8 mouse cellular contexts compared by ENCODE assay signal in the genomic region with DNA sequence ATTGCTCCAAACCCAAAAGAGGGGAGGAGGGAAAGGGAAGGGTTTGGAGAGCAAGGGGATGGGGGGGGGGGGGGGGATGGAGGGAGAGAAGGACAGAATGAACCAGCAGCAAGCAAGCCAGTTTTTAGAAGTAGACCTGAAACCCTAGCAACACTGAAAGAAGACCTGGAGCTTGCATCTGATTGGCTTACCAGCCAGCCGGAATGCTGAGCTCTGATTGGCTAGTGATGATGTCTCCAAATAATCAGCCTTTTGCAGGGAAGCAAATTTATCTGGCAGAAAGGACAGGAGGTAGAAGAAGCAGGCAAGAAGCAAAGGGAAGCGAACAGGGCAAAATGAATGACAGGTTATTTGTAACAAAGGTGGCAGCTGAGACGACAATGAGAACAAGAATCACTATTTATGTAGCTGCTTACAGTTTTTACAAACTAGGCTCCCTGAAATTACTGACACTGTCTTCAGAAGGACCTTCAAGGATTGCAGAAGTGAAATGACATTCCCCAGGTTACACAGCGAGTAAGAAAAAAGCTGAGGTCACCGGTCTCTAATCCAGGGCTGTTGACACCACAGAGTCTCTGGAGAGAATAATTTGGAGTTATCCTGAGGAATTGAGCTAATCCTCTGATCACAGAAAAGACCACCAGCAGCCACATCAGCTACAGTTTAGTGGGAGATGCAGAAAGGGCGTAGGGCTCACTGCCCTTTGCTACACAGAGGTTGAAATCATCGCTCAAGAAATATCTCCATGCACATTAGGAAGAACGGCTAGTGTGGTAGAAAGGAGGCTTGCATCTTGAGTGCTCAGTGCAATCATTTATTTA.
DNase-seq lines count a peak whose midpoint lies in the region; ATAC-seq and TF ChIP-seq lines count a peak whose summit lies in the region.

No protein-coding gene starts in this region.

- 0 out of 2 replicates have a peak, but pooled peaks have one; percentile 21 for TF ChIP-seq POLR2A in embryonic fibroblast, embryonic 13.5 days (IDR thresholded peaks at IDR 0.05; ENCODE audit: low read depth, low read length)

- 49% methylated on average over 8 of the region's 8 CpGs for WGBS in hindbrain, embryonic 15.5 days
- WGBS in midbrain, embryonic 15.5 days = 28% methylated on average over 8 of the region's 8 CpGs

- H3K36me3 ChIP-seq in hindbrain, embryonic 15.5 days = no peaks in the 10 kb centered on the region
- no peaks in the 10 kb centered on the region for H3K36me3 ChIP-seq in midbrain, embryonic 15.5 days (replicated peaks)

- H3K9ac ChIP-seq in hindbrain, embryonic 15.5 days = no peak overlapping the region
- 0 out of 2 replicates have a peak overlapping the region, but pooled peaks have one; percentile 18 for H3K9ac ChIP-seq in midbrain, embryonic 15.5 days

- peak overlapping the region; percentile 86 for H3K27ac ChIP-seq in embryonic fibroblast, embryonic 13.5 days (ENCODE audit: insufficient read depth, low read length)
- H3K27ac ChIP-seq in hindbrain, embryonic 15.5 days (replicated peaks) = peak overlapping the region; percentile 36; the same call in 1 of the 2 replicates
- H3K27ac ChIP-seq in midbrain, embryonic 15.5 days = peak overlapping the region; percentile 58

- TF ChIP-seq CTCF in embryonic fibroblast, embryonic 13.5 days (IDR thresholded peaks at IDR 0.05; ENCODE audit: borderline replicate concordance, insufficient read depth, low read length) = no peak

- peaks cover 2% of the 10 kb centered on the region for H3K4me1 ChIP-seq in embryonic fibroblast, embryonic 13.5 days (ENCODE audit: control insufficient read depth, insufficient read depth, low read length)
- peaks cover 20% of the 10 kb centered on the region for H3K4me1 ChIP-seq in hindbrain, embryonic 15.5 days (replicated peaks)
- H3K4me1 ChIP-seq in midbrain, embryonic 15.5 days = peaks cover 27% of the 10 kb centered on the region

- peak overlapping the region; percentile 33 for H3K4me2 ChIP-seq in hindbrain, embryonic 15.5 days
- peak overlapping the region; percentile 43 for H3K4me2 ChIP-seq in midbrain, embryonic 15.5 days

- H3K27me3 ChIP-seq in hindbrain, embryonic 15.5 days = no peaks in the 10 kb centered on the region
- no peaks in the 10 kb centered on the region for H3K27me3 ChIP-seq in midbrain, embryonic 15.5 days (replicated peaks)

- ATAC-seq in hindbrain, embryonic 15.5 days (ENCODE audit: low FRiP score, low read depth) = peak; percentile 84
- peak; percentile 90 for ATAC-seq in midbrain, embryonic 15.5 days (replicated peaks)

- no peak overlapping the region for H3K4me3 ChIP-seq in embryonic fibroblast, embryonic 13.5 days (ENCODE audit: insufficient read depth, low read length)
- H3K4me3 ChIP-seq in hindbrain, embryonic 15.5 days = peak overlapping the region; percentile 0; the same call in 1 of the 2 replicates
- H3K4me3 ChIP-seq in midbrain, embryonic 15.5 days = no peak overlapping the region; the same call in none of the 2 replicates

- no peaks in the 10 kb centered on the region for H3K9me3 ChIP-seq in hindbrain, embryonic 15.5 days
- no peaks in the 10 kb centered on the region for H3K9me3 ChIP-seq in midbrain, embryonic 15.5 days

- peak; percentile 80 to 84 for DNase-seq in adrenal gland, adult (ENCODE audit: inconsistent age in 2 of 2, low spot score in 1 of 2)
- no peak for DNase-seq in adrenal gland, postnatal 4 days (ENCODE audit: low spot score in 2 of 2)
- peak; percentile 56 to 71 for DNase-seq in adrenal gland, postnatal 36 days
- peak; percentile 72 to 81 for DNase-seq in left cerebral cortex, adult 18-20 months (ENCODE audit: low spot score in 2 of 2)
- DNase-seq in thymus, adult 18-20 months = peak; percentile 48 to 69

Comparison
In these comparisons a context has a peak if more than half of its experiments do, and no peak if none do; other contexts are left out.
1. DNase-seq: peak in adrenal gland, adult (2 of 2), adrenal gland, postnatal 36 days (2 of 2), left cerebral cortex, adult 18-20 months (2 of 2) and thymus, adult 18-20 months (2 of 2); none in adrenal gland, postnatal 4 days (0 of 2).
2. H3K27ac ChIP-seq: peak in every context shown above with its lines; median percentile 86 in embryonic fibroblast, embryonic 13.5 days; 58 in midbrain, embryonic 15.5 days; 36 in hindbrain, embryonic 15.5 days.